Mouse (Mus musculus) liver, adult 2 months (tissue): Measurements from ENCODE around the gene Cox8a.

Experiments used
- CTCF ChIP-seq: fragments of 200-500 bp; IDR thresholded peaks from 2 replicates; pipeline ENCODE4 v1.5.1; 2011; ENCODE audit warnings: low read depth, low read length, control low read depth
- POLR2A ChIP-seq: fragments of 200-500 bp; IDR thresholded peaks from 2 replicates; pipeline ENCODE4 v1.6.1; 2011; ENCODE audit warnings: low read length, control low read depth; ENCODE audit not compliant: insufficient read depth; ENCODE audit errors: extremely low read depth

- TF ChIP-seq POLR2A (no peak), CTCF (no peak)
These were observed 20.6 kb downstream of the Cox8a start for GRCm38 (mm10) chr19:7196741-7197270.
